Mouse (Mus musculus): ENCODE results near the gene Vasp. TPM values are rescaled to one million over a fixed set of nuclear protein-coding genes. Genes with fewer than 3 reads are reported as not detected.

Gene Vasp
- polyA plus RNA-seq, 1 experiment from 2014 or later: 85.9 TPM

DNA sequence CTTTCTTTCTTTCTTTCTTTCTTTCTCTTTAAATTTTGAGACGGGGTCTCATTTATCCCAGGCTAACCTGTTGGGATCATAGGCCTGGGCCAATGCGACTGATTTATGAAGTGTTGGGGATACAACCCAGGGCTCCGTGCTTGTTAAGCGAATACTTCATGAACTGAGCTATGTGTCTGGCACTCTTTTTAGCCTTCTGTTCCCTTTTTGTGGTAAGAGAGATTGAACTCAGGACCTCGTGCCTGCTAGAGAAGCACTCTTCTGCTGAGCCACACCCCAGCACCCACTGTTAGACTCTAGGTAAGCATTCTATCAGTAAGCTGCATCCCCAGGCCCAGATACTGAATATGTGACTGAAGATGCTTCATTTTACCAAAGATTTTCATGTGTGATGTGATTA lies 54.1 kb downstream of the Vasp start:
- H3K4me3 ChIP-seq (ENCODE audit: low read depth, low read length): no peak overlapping the region
- H3K4me1 ChIP-seq (replicated peaks; ENCODE audit: control insufficient read depth, insufficient read depth, low read length): no peaks in the 10 kb centered on the region
- no peaks in the 10 kb centered on the region for H3K9me3 ChIP-seq (ENCODE audit: control insufficient read depth, low read length)
- DNase-seq (ENCODE audit: low spot score) (no peak), ATAC-seq (replicated peaks; ENCODE audit: low FRiP score) (no peak)
- no peak overlapping the region for H3K9ac ChIP-seq (ENCODE audit: low read depth, low read length)
- H3K27ac ChIP-seq (ENCODE audit: low read depth, low read length): no peak overlapping the region
- H3K36me3 ChIP-seq (ENCODE audit: control insufficient read depth, insufficient read depth, low read length): no peaks in the 10 kb centered on the region
- no peak overlapping the region for H3K4me2 ChIP-seq
- 26% methylated on average over 5 of the region's 5 CpGs for WGBS
- H3K27me3 ChIP-seq (replicated peaks; ENCODE audit: control insufficient read depth, insufficient read depth, low read length): peaks cover 10% of the 10 kb centered on the region; the same call in 1 of the 2 replicates

DNA sequence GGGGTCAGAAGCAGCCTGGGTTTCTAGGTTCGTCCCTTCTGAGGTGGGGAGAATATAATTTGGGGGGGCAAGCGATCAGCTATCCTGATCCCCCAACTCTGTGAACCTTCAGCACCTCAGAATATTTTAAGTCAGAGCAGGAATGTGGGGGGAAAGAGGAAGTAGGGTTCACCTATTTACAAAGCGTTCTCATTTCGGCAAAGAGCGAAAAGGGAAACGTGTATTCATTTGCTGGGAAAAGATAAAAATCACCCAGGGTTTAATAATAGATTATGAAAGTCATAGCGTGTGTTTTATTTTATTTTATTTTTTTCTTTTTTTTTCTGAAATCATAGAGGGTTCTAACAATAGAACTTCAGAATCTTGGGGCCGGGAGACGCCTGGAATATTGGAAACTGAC lies 56.7 kb downstream of the Vasp start:
- DNase-seq (ENCODE audit: low spot score): no peak
- H3K4me2 ChIP-seq: no peak overlapping the region
- H3K36me3 ChIP-seq (ENCODE audit: control insufficient read depth, insufficient read depth, low read length): no peaks in the 10 kb centered on the region
- ATAC-seq (replicated peaks; ENCODE audit: low FRiP score): no peak
- 59% methylated on average over 9 of the region's 9 CpGs for WGBS
- peaks cover 16% of the 10 kb centered on the region for H3K27me3 ChIP-seq (replicated peaks; ENCODE audit: control insufficient read depth, insufficient read depth, low read length)
- H3K9ac ChIP-seq (ENCODE audit: low read depth, low read length): no peak overlapping the region
- H3K9me3 ChIP-seq (ENCODE audit: control insufficient read depth, low read length): no peaks in the 10 kb centered on the region; the same call in 1 of the 2 replicates
- no peak overlapping the region for H3K27ac ChIP-seq (ENCODE audit: low read depth, low read length)
- no peak overlapping the region for H3K4me3 ChIP-seq (ENCODE audit: low read depth, low read length)
- no peaks in the 10 kb centered on the region for H3K4me1 ChIP-seq (replicated peaks; ENCODE audit: control insufficient read depth, insufficient read depth, low read length)

DNA sequence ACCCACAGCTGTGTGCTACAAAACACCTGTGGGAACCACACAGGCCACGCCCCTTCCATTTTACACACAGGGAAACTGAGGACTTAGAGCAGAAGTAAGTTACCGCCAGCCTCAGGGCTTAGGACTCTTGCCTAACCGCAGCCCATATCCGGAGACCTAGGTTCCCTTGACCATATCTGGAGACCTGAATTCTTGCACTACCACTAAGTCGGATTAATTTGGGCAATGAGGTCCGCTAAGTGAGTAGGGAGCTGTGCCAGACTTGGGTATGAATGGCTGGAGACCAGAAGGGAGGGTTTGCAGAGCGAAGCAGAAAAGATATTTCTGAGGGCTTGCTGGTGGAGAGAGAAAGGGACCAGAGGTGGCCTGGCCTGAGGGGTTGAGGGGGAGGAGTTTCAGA lies 57.2 kb downstream of the Vasp start:
- no peak for DNase-seq (ENCODE audit: low spot score)
- WGBS: 60% methylated on average over 7 of the region's 7 CpGs
- Histone ChIP-seq H3K9ac (ENCODE audit: low read depth, low read length) (no peak overlapping the region), H3K36me3 (ENCODE audit: control insufficient read depth, insufficient read depth, low read length) (no peaks in the 10 kb centered on the region), H3K4me3 (ENCODE audit: low read depth, low read length) (no peak overlapping the region), H3K4me2 (no peak overlapping the region), H3K27ac (ENCODE audit: low read depth, low read length) (no peak overlapping the region), H3K9me3 (ENCODE audit: control insufficient read depth, low read length) (no peaks in the 10 kb centered on the region; the same call in 1 of the 2 replicates), H3K27me3 (replicated peaks; ENCODE audit: control insufficient read depth, insufficient read depth, low read length) (peaks cover 16% of the 10 kb centered on the region), H3K4me1 (replicated peaks; ENCODE audit: control insufficient read depth, insufficient read depth, low read length) (no peaks in the 10 kb centered on the region)
- ATAC-seq (replicated peaks; ENCODE audit: low FRiP score): no peak

DNA sequence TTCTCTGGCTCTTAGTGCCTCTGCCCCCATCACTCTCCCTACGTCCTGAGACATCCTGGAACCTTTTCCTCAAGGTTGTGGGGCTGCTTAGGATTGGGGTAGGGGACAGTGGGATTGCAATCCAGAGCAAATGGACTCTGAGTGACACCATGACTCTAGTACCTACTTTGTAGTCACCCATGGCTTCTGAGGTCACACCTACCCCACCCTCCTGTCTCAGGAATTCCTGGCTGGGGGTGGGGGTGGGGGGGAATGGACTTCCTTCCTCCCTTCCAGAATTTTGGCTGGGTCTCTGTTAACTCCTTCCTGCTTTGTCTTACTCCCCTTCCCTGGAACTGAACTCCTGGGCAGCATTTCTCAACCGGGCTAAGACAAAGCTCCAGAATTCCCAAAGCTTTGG lies 58.2 kb downstream of the Vasp start:
- no peaks in the 10 kb centered on the region for H3K36me3 ChIP-seq (ENCODE audit: control insufficient read depth, insufficient read depth, low read length)

DNA sequence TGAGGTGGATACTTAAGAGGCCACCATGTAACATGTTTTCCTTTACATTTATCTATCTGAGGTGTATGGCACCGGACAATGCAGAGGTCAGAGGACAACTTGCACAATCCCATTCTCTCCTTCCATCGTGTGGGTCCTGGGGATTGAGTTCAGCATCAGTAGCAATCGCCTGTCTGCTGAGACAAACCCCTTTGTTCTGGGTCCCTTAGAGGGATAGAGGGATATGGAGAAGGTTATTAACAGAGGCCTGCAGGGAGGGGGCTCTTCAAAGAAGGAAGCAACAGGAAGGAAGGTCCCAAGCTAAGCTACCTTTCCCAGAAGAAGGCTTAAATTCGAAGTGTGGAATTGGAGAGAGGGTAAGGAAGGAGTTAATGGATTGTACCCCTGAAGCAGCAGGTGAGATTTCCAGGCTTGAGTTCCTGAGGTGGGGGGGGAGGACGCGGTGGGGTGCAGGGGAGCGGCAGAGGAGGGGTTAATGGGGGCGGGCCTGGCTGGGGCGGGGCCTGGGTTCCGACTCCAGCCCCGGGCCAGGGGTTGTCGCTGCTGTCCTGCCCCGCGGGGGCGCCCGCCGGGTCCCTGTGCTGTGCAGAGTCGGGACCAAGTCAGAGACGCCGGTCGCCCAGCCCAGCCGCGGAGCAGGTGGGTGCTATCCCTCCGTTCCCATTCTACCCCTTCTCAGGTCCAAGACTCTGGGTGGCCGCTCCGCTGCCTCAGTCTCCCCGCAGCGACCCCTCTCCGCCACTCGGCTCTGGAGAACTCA lies 59.4 kb downstream of the Vasp start, which contains the start of gene Gpr4:
Gene Gpr4 (plus strand): TSS at position 543 of the 760 bp plus-strand sequence.
- WGBS: 4% methylated on average over 29 of the region's 30 CpGs
- Histone ChIP-seq H3K9ac (ENCODE audit: low read depth, low read length) (peak within 1 kb of the TSS; percentile 36), H3K27me3 (replicated peaks; ENCODE audit: control insufficient read depth, insufficient read depth, low read length) (peaks cover 16% of the 10 kb centered on the region)

More for the DNA sequence above, 58.2 kb downstream of the Vasp start:
- Histone ChIP-seq H3K27ac (ENCODE audit: low read depth, low read length) (no peak overlapping the region), H3K27me3 (replicated peaks; ENCODE audit: control insufficient read depth, insufficient read depth, low read length) (peaks cover 16% of the 10 kb centered on the region), H3K4me1 (replicated peaks; ENCODE audit: control insufficient read depth, insufficient read depth, low read length) (no peaks in the 10 kb centered on the region), H3K4me3 (ENCODE audit: low read depth, low read length) (no peak overlapping the region), H3K4me2 (peak overlapping the region; percentile 81; the same call in 1 of the 2 replicates), H3K9me3 (ENCODE audit: control insufficient read depth, low read length) (no peaks in the 10 kb centered on the region; the same call in 1 of the 2 replicates), H3K9ac (ENCODE audit: low read depth, low read length) (no peak overlapping the region)
- ATAC-seq (replicated peaks; ENCODE audit: low FRiP score) (no peak), DNase-seq (ENCODE audit: low spot score) (no peak)
- WGBS: 70% methylated on average over 2 of the region's 2 CpGs

DNA sequence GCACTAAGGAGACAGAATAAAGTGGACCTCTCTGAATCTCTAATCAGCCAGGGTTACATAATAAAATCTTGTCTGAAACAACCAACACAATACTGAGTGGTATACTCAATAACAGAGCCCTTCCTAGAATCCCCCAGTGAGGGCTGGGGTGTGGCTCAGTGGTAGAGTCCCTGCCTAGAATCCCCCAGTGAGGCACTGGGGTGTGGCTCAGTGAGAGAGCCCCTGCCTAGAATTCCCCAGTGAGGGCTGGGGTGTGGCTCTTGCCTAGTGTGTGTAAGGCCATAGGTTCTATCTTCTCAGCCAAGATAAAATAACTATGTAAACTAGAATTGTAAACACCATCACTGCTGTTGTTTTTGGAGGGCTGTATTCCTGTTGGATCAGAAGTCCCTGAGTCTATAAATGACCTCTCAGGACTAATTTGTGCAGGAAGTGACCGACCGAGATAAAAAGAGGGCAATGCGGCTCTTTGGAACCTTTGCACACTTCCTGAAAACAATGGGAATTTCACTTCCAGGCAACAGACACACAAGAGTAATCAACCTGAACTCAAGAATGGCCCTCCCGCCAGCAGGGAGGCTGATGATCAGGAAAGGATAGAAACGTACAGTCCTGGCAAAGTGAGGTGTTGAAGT lies 60.5 kb downstream of the Vasp start:
- Histone ChIP-seq H3K27me3 (replicated peaks; ENCODE audit: control insufficient read depth, insufficient read depth, low read length) (peaks cover 16% of the 10 kb centered on the region), H3K36me3 (ENCODE audit: control insufficient read depth, insufficient read depth, low read length) (no peaks in the 10 kb centered on the region), H3K27ac (ENCODE audit: low read depth, low read length) (no peak overlapping the region), H3K4me2 (no peak overlapping the region), H3K9me3 (ENCODE audit: control insufficient read depth, low read length) (no peaks in the 10 kb centered on the region; the same call in 1 of the 2 replicates), H3K4me3 (ENCODE audit: low read depth, low read length) (no peak overlapping the region), H3K4me1 (replicated peaks; ENCODE audit: control insufficient read depth, insufficient read depth, low read length) (no peaks in the 10 kb centered on the region), H3K9ac (ENCODE audit: low read depth, low read length) (no peak overlapping the region)
- 60% methylated on average over 5 of the region's 5 CpGs for WGBS
- DNase-seq (ENCODE audit: low spot score) (no peak), ATAC-seq (replicated peaks; ENCODE audit: low FRiP score) (no peak)

More for the DNA sequence above, 59.4 kb downstream of the Vasp start, which contains the start of gene Gpr4:
- H3K4me2 ChIP-seq: peak within 1 kb of the TSS; percentile 81
- H3K36me3 ChIP-seq (ENCODE audit: control insufficient read depth, insufficient read depth, low read length): no peaks in the 10 kb centered on the region
- H3K9me3 ChIP-seq (ENCODE audit: control insufficient read depth, low read length): no peaks in the 10 kb centered on the region; the same call in 1 of the 2 replicates
- DNase-seq (ENCODE audit: low spot score) (peak; percentile 60), ATAC-seq (replicated peaks; ENCODE audit: low FRiP score) (peak; percentile 68)
- peak within 1 kb of the TSS; percentile 51 for H3K4me3 ChIP-seq (ENCODE audit: low read depth, low read length)
- no peaks in the 10 kb centered on the region for H3K4me1 ChIP-seq (replicated peaks; ENCODE audit: control insufficient read depth, insufficient read depth, low read length)
- H3K27ac ChIP-seq (ENCODE audit: low read depth, low read length): no peak within 1 kb of the TSS

DNA sequence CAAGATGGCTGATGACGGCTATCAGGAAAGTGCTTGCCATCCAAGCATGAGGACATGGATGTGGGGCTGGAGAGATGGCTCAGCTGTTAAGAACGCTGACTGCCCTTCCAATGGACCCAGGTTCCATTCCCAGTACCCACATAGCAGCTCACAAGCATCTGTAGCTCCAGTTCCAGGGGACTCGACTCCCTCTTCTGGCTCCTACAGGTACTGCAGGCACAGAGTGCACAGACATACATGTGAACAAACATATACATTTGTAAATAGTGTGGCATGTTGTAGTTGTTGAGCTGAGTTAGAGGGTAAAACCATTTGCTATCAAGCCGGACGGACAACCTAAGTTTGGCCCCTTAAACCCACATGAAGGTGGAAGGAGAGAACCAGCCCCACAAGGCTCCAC lies 61.6 kb downstream of the Vasp start:
- WGBS: 81% methylated on average over 5 of the region's 5 CpGs
- ATAC-seq (replicated peaks; ENCODE audit: low FRiP score): no peak
- no peaks in the 10 kb centered on the region for H3K36me3 ChIP-seq (ENCODE audit: control insufficient read depth, insufficient read depth, low read length)
- no peak overlapping the region for H3K27ac ChIP-seq (ENCODE audit: low read depth, low read length)
- H3K9me3 ChIP-seq (ENCODE audit: control insufficient read depth, low read length): no peaks in the 10 kb centered on the region; the same call in 1 of the 2 replicates
- no peaks in the 10 kb centered on the region for H3K4me1 ChIP-seq (replicated peaks; ENCODE audit: control insufficient read depth, insufficient read depth, low read length)
- no peak for DNase-seq (ENCODE audit: low spot score)
- no peak overlapping the region for H3K9ac ChIP-seq (ENCODE audit: low read depth, low read length)
- H3K4me2 ChIP-seq: no peak overlapping the region
- peaks cover 14% of the 10 kb centered on the region for H3K27me3 ChIP-seq (replicated peaks; ENCODE audit: control insufficient read depth, insufficient read depth, low read length)
- H3K4me3 ChIP-seq (ENCODE audit: low read depth, low read length): no peak overlapping the region

DNA sequence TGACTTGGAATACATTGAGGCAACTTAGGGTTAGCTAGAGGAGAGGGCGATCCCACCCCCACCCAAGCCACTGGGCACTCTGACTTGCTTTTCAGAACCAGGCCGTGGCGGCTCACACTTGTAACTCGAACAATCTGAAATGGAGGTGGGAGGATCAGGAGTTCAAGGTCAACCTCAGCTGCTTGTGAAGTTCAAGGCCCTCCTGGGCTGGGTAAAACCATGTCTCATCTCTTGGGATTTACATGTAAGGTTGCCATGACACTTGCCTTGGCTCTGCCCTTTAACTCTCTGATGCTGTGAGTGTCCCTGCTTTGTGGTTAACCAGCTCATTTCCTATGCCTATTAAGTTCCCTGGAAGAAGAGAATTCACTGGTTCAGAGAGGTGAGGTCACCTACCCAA lies 62.1 kb downstream of the Vasp start:
- WGBS: 68% methylated on average over 4 of the region's 4 CpGs
- no peak for ATAC-seq (replicated peaks; ENCODE audit: low FRiP score)
- Histone ChIP-seq H3K36me3 (ENCODE audit: control insufficient read depth, insufficient read depth, low read length) (no peaks in the 10 kb centered on the region), H3K9me3 (ENCODE audit: control insufficient read depth, low read length) (no peaks in the 10 kb centered on the region; the same call in 1 of the 2 replicates), H3K4me3 (ENCODE audit: low read depth, low read length) (no peak overlapping the region), H3K27ac (ENCODE audit: low read depth, low read length) (no peak overlapping the region), H3K9ac (ENCODE audit: low read depth, low read length) (no peak overlapping the region), H3K27me3 (replicated peaks; ENCODE audit: control insufficient read depth, insufficient read depth, low read length) (peaks cover 14% of the 10 kb centered on the region), H3K4me2 (no peak overlapping the region), H3K4me1 (replicated peaks; ENCODE audit: control insufficient read depth, insufficient read depth, low read length) (no peaks in the 10 kb centered on the region)
- no peak for DNase-seq (ENCODE audit: low spot score)

All from liver, embryonic 11.5 days (tissue).